25 mouse cellular contexts compared by ENCODE assay signal in the genomic region with DNA sequence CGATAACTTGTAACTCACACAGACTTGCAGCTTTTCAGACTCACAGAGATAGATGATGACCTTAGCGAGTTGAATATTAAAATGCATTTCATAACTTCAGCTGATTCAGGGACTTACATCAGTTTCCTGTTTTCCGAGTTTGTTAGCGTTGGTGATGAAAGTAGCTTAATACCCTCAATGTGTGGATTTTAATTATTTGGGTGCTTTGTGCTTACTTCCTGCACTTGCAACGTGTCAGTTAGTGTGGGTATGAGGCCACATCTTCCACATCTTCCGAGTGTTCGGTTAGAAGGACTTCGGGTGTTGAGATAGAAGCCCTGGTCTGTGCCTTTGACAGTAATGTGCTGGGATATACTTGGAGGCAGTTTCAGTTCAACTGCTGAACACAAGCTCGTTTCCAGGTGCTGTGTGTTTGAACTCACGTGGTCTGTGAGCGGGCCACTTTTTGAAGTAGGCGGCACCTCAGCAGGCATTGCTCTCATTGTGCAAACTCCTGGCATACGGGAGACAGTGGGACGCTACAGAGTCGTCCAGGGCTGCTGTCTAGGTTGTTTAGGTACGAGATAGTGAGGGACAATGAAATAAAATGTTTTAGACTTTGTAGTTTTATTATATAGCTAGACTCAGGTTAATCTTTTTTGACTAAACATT. TPM values are rescaled to one million over a fixed set of nuclear protein-coding genes. Genes with fewer than 3 reads are reported as not detected.
DNase-seq lines count a peak whose midpoint lies in the region; ATAC-seq and TF ChIP-seq lines count a peak whose summit lies in the region.
"Had no signal": no experiment of that assay in that cellular context is flagged by ENCODE, and none has a peak within 500 bp of the region (broad histone marks: within the 10 kb centered on the region; RNA-seq: fewer than 3 reads in every experiment).

No protein-coding gene starts in this region.

- no peak overlapping the region for H3K27ac ChIP-seq in thymus, adult 2 months (ENCODE audit: control insufficient read depth, insufficient read depth, low read length)
- H3K27ac ChIP-seq in bone marrow, adult 2 months (ENCODE audit: control insufficient read depth, insufficient read depth, low read depth, low read length, poor library complexity), result peak overlapping the region; percentile 29; the same call in 1 of the 2 replicates
- 0 out of 2 replicates have a peak overlapping the region, but pooled peaks have one; percentile 24 for H3K27ac ChIP-seq in midbrain, embryonic 16.5 days (ENCODE audit: low read length)
- H3K27ac ChIP-seq in forebrain, embryonic 11.5 days (ENCODE audit: low read depth, low read length), result no peak overlapping the region
- H3K27ac ChIP-seq: embryonic facial prominence, embryonic 10.5 days; embryonic facial prominence, embryonic 15.5 days; heart, embryonic 13.5 days; kidney, embryonic 15.5 days; liver, embryonic 15.5 days; stomach, postnatal 0 days had no signal

- H3K4me3 ChIP-seq in thymus, adult 2 months (ENCODE audit: control insufficient read depth, insufficient read depth, low read length), result no peak overlapping the region
- H3K4me3 ChIP-seq in bone marrow, adult 2 months (replicated peaks; ENCODE audit: control insufficient read depth, low read depth, low read length), result peak overlapping the region; percentile 7
- no peak overlapping the region for H3K4me3 ChIP-seq in midbrain, embryonic 16.5 days (ENCODE audit: low read depth, low read length)
- H3K4me3 ChIP-seq in forebrain, embryonic 11.5 days (ENCODE audit: low read depth, low read length), result no peak overlapping the region
- H3K4me3 ChIP-seq: embryonic facial prominence, embryonic 10.5 days; embryonic facial prominence, embryonic 15.5 days; heart, embryonic 13.5 days; kidney, embryonic 15.5 days; liver, embryonic 15.5 days; megakaryocyte, embryonic 14.5 days had no signal

- DNase-seq in thymus, postnatal 14 days, result peak; percentile 32
- DNase-seq in thymus, adult 2 months, result no peak
- DNase-seq in natural killer cell, adult 2 months (ENCODE audit: low spot score in 2 of 2), result no peak
- no peak for DNase-seq in forebrain, embryonic 11.5 days (ENCODE audit: low spot score)
- no peak for DNase-seq in gastrocnemius, postnatal 36 days
- DNase-seq: adrenal gland, adult 8-10 months; cerebellum, adult 11-12 months; gastrocnemius, postnatal 25 days; kidney, adult 18-20 months; kidney, postnatal 25 days; lung, embryonic 14.5 days; lung, postnatal 14 days; right cerebral cortex, postnatal 25 days had no signal

- peaks cover 6% of the 10 kb centered on the region for H3K36me3 ChIP-seq in thymus, adult 2 months (ENCODE audit: control insufficient read depth, insufficient read depth, low read length)
- 0 out of 2 replicates have a peak, but pooled peaks cover 7% of the 10 kb centered on the region for H3K36me3 ChIP-seq in midbrain, embryonic 16.5 days (ENCODE audit: control insufficient read depth, insufficient read depth, low read length)
- H3K36me3 ChIP-seq in forebrain, embryonic 11.5 days (ENCODE audit: control insufficient read depth, insufficient read depth, low read length), result no peaks in the 10 kb centered on the region

- ATAC-seq in megakaryocyte, adult 5-6 weeks (ENCODE audit: poor library complexity, severe bottlenecking), result peak; percentile 51
- no peak for ATAC-seq in midbrain, embryonic 16.5 days
- no peak for ATAC-seq in forebrain, embryonic 11.5 days (replicated peaks; ENCODE audit: low FRiP score)
- ATAC-seq: activated CD4-positive, CD25-positive, alpha-beta regulatory T cell, adult 4 months; forebrain, embryonic 14.5 days had no signal

- H3K4me2 ChIP-seq in midbrain, embryonic 16.5 days (ENCODE audit: low read length), result no peak overlapping the region
- H3K4me2 ChIP-seq in forebrain, embryonic 11.5 days (ENCODE audit: low read depth, low read length, severe bottlenecking), result no peak overlapping the region
- H3K4me2 ChIP-seq: embryonic facial prominence, embryonic 15.5 days; kidney, embryonic 15.5 days; liver, embryonic 15.5 days; lung, embryonic 14.5 days had no signal

- no peak for TF ChIP-seq CTCF in thymus, adult 2 months (IDR thresholded peaks at IDR 0.05; ENCODE audit: borderline replicate concordance, control insufficient read depth, extremely low read depth, insufficient read depth, low read length, poor library complexity)
- no peak for TF ChIP-seq CTCF in bone marrow, adult 2 months (IDR thresholded peaks at IDR 0.05; ENCODE audit: control insufficient read depth, insufficient read depth, low read length)

- intact Hi-C loops in gastrocnemius, postnatal 36 days (cut with DNase I), result no loop called here

- no peaks in the 10 kb centered on the region for H3K27me3 ChIP-seq in thymus, adult 2 months (ENCODE audit: control insufficient read depth, insufficient read depth, low read length)
- H3K27me3 ChIP-seq in midbrain, embryonic 16.5 days (ENCODE audit: control insufficient read depth, insufficient read depth, low read depth, low read length), result no peaks in the 10 kb centered on the region
- no peaks in the 10 kb centered on the region for H3K27me3 ChIP-seq in forebrain, embryonic 11.5 days (ENCODE audit: control insufficient read depth, insufficient read depth, low read length)
- H3K27me3 ChIP-seq: embryonic facial prominence, embryonic 15.5 days; kidney, embryonic 15.5 days; liver, embryonic 15.5 days; megakaryocyte, embryonic 14.5 days had no signal

- 95% methylated on average over 16 of the region's 16 CpGs for WGBS in thymus, adult 2 months
- WGBS in bone marrow, adult 2 months, result 51% methylated on average over 16 of the region's 16 CpGs
- 65% methylated on average over 16 of the region's 16 CpGs for WGBS in midbrain, embryonic 16.5 days
- 86% methylated on average over 16 of the region's 16 CpGs for WGBS in forebrain, embryonic 11.5 days

- H3K9me3 ChIP-seq in midbrain, embryonic 16.5 days (replicated peaks; ENCODE audit: control insufficient read depth, low read length, poor library complexity, severe bottlenecking), result no peaks in the 10 kb centered on the region; the same call in 1 of the 2 replicates
- no peaks in the 10 kb centered on the region for H3K9me3 ChIP-seq in forebrain, embryonic 11.5 days (ENCODE audit: control insufficient read depth, low read length)
- H3K9me3 ChIP-seq: embryonic facial prominence, embryonic 10.5 days; embryonic facial prominence, embryonic 15.5 days; heart, embryonic 13.5 days; kidney, embryonic 15.5 days; liver, embryonic 15.5 days; megakaryocyte, embryonic 14.5 days had no signal

- TF ChIP-seq POLR2A in thymus, adult 2 months (IDR thresholded peaks at IDR 0.05; ENCODE audit: control insufficient read depth, extremely low read depth, insufficient read depth, low read length, poor library complexity), result no peak
- no peak for TF ChIP-seq POLR2A in bone marrow, adult 2 months (IDR thresholded peaks at IDR 0.05; ENCODE audit: borderline replicate concordance, control insufficient read depth, low read depth, low read length)

- no peak overlapping the region for H3K9ac ChIP-seq in midbrain, embryonic 16.5 days (ENCODE audit: low read depth, low read length)
- no peak overlapping the region for H3K9ac ChIP-seq in forebrain, embryonic 11.5 days (ENCODE audit: low read length)
- H3K9ac ChIP-seq: embryonic facial prominence, embryonic 15.5 days; heart, embryonic 13.5 days; kidney, embryonic 15.5 days; liver, embryonic 15.5 days; lung, embryonic 14.5 days had no signal

- H3K4me1 ChIP-seq in thymus, adult 2 months (replicated peaks; ENCODE audit: control insufficient read depth, insufficient read depth, low read length), result no peaks in the 10 kb centered on the region
- H3K4me1 ChIP-seq in bone marrow, adult 2 months (ENCODE audit: control insufficient read depth, insufficient read depth, low read length), result no peaks in the 10 kb centered on the region; the same call in none of the 2 replicates
- 0 out of 2 replicates have a peak, but pooled peaks cover 7% of the 10 kb centered on the region for H3K4me1 ChIP-seq in midbrain, embryonic 16.5 days (ENCODE audit: control insufficient read depth, insufficient read depth, low read length)
- peaks cover 6% of the 10 kb centered on the region; the same call in 1 of the 2 replicates for H3K4me1 ChIP-seq in forebrain, embryonic 11.5 days (replicated peaks; ENCODE audit: control insufficient read depth, insufficient read depth, low read length)
- H3K4me1 ChIP-seq: embryonic facial prominence, embryonic 15.5 days; liver, embryonic 15.5 days had no signal

RNA-seq across cellular contexts. Expression of a gene that starts 11.5 kb away (rescaled TPM):
- 36.1 and 49.9 TPM in 2 replicates for polyA plus RNA-seq in thymus, adult 2 months (2012; rRNA removed)
- polyA plus RNA-seq in bone marrow, adult 2 months (2011; ENCODE audit: insufficient read depth, insufficient read length, low replicate concordance, missing spikeins), result 2.8 and 4.5 TPM in 2 replicates
- total RNA-seq in megakaryocyte, adult 5-6 weeks (2015), result 18.6 and 20.6 TPM in 2 replicates
- 15.6 and 16.7 TPM in 2 replicates for total RNA-seq in megakaryocyte, adult 5-6 weeks (2017)
- polyA plus RNA-seq in midbrain, embryonic 16.5 days (2015; fragmentation: Nextera tagmentation; extraction: Ambion mirVana), result 19.7 and 20.2 TPM in 2 replicates
- polyA plus RNA-seq in forebrain, embryonic 11.5 days (2014; fragmentation: Nextera tagmentation; extraction: Ambion mirVana), result 22.7 and 26.4 TPM in 2 replicates
- total RNA-seq in gastrocnemius, postnatal 36 days (2021), result 1 to 10 TPM; 3.9 to 4.0 TPM

Comparison
In these comparisons a context has a peak if more than half of its experiments do, and no peak if none do; other contexts are left out.
1. H3K27ac ChIP-seq: peak in bone marrow, adult 2 months (single experiment) and midbrain, embryonic 16.5 days (single experiment); none in thymus, adult 2 months (single experiment) and forebrain, embryonic 11.5 days (single experiment).